Mouse (Mus musculus) myocyte (in vitro differentiated cells): ENCODE measurements around the gene Ankrd63.

Experiments used
- CEBPB ChIP-seq: IDR thresholded peaks from 2 replicates; pipeline ENCODE4 v1.6.1; 2011; ENCODE audit warnings: mild to moderate bottlenecking, moderate library complexity; ENCODE audit not compliant: poor library complexity, insufficient read depth, severe bottlenecking
- E2F4 ChIP-seq: IDR thresholded peaks from one replicate; pipeline ENCODE4 v1.6.1; 2011; ENCODE audit warnings: mild to moderate bottlenecking, control low read depth, moderate library complexity; ENCODE audit not compliant: insufficient read depth
- MAX ChIP-seq: IDR thresholded peaks from one replicate; pipeline ENCODE4 v1.6.1; 2011; ENCODE audit warnings: low read depth, mild to moderate bottlenecking, control low read depth
- MYOD1 ChIP-seq, 3 experiments: IDR thresholded peaks; one replicate each; pipeline ENCODE4 v1.6.1; 2011; ENCODE audit warnings: control low read depth in 2 of 3, low read depth in 2 of 3, mild to moderate bottlenecking in 2 of 3, moderate library complexity in 1 of 3; ENCODE audit not compliant: insufficient read length in 2 of 3, control insufficient read depth in 1 of 3
- MYOG ChIP-seq, 3 experiments: IDR thresholded peaks; one replicate each; pipeline ENCODE4 v1.6.1; 2011; ENCODE audit warnings: control low read depth in 2 of 3, low read depth in 2 of 3, mild to moderate bottlenecking in 2 of 3; ENCODE audit not compliant: insufficient read length in 2 of 3, control insufficient read depth in 1 of 3, insufficient read depth in 1 of 3
- POLR2A ChIP-seq: IDR thresholded peaks from one replicate; pipeline ENCODE4 v1.6.1; 2011; ENCODE audit warnings: low read depth, mild to moderate bottlenecking, control low read depth, moderate library complexity; ENCODE audit not compliant: insufficient read length
- POLR2AphosphoS2 ChIP-seq: IDR thresholded peaks from one replicate; pipeline ENCODE4 v1.6.1; 2011; ENCODE audit warnings: low read depth, control low read depth; ENCODE audit not compliant: insufficient read length
- REST ChIP-seq: IDR thresholded peaks from one replicate; pipeline ENCODE4 v1.6.1; 2011; ENCODE audit warnings: mild to moderate bottlenecking, control low read depth, moderate library complexity; ENCODE audit not compliant: insufficient read depth, insufficient read length
- TCF12 ChIP-seq: IDR thresholded peaks from one replicate; pipeline ENCODE4 v1.6.1; 2011; ENCODE audit warnings: mild to moderate bottlenecking, control low read depth; ENCODE audit not compliant: poor library complexity, insufficient read depth, severe bottlenecking
- USF1 ChIP-seq: IDR thresholded peaks from one replicate; pipeline ENCODE4 v1.6.1; 2011; ENCODE audit warnings: low read depth, mild to moderate bottlenecking, control low read depth, moderate library complexity

- TF ChIP-seq POLR2A = no peak
- TF ChIP-seq MAX = no peak
- TF ChIP-seq POLR2AphosphoS2 = no peak
- TF ChIP-seq E2F4 = no peak
- no peak for TF ChIP-seq CEBPB
- no peak for TF ChIP-seq MYOD1 (IDR thresholded peaks at IDR 0.05; ENCODE audit: control insufficient read depth in 1 of 3, insufficient read length in 2 of 3, low read depth in 2 of 3)
- TF ChIP-seq TCF12 = no peak
- no peak for TF ChIP-seq MYOG (IDR thresholded peaks at IDR 0.05; ENCODE audit: control insufficient read depth in 1 of 3, insufficient read depth in 1 of 3, insufficient read length in 2 of 3, low read depth in 2 of 3)
- TF ChIP-seq USF1 = no peak
- no peak for TF ChIP-seq REST
Measured at GRCm38 (mm10) chr2:118687791-118688190, 16.0 kb downstream of the Ankrd63 start.
